Mouse (Mus musculus) kidney, adult 18-20 months (tissue): ENCODE data around the gene Rexo2.
A peak's percentile ranks its signal among the peaks of the same experiment; 100 is the strongest.
"Not testable (repeated sequence)": the region's sequence is repeated elsewhere in the genome, so short reads cannot be mapped to it uniquely, and the experiment has no call there.

Experiments used
- DNase-seq: peaks from one replicate; pipeline ENCODE4 v3.0.0; 2021

The Rexo2 gene

GRCm38 (mm10) chr9:48480411-48481213 is at the start of gene Rexo2:
Gene Rexo2 (minus strand): TSS chr9:48480623.
- DNase-seq, result peak; percentile 94

DNA sequence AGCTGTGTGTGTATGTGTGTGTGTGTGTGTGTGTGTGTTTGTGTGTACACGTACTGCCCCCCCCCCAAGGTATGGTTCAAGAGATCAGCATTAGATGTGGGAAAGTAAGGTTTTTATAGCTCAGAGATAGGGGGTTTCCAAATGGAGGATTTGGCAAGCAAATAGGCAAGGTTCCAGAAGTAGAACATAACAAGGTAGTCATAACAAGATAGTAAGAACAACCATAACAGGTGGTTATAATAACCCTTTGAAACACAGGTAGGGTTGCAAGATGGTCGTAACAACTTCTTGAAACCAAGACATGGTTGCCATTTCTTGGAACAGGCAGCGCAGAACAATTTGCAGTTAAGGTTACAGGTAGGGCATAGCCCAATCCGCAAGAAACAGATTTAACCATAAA is 46.1 kb upstream of the Rexo2 start:
- DNase-seq, result no peak

DNA sequence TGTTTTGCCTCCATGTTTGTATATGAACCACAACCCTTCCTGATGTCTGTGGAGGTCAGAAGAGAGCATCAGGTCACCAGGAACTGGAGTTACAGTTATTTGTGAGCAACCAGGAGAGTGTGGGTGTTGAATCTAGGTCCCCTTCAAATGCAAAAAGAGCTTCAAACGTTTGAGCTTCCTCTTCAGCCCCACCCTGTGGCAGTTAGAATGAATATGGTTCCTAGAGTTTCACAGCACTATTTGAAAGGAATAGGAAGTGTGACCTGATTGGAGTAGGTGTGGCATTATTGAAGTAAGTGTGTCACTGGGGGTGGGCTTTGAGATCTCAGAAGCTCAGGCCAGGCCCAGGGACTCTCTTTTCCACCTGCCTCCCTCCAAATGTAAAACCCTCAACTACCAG is 45.1 kb upstream of the Rexo2 start:
- DNase-seq, result no peak

GRCm38 (mm10) chr9:48520405-48520804 is 40.0 kb upstream of the Rexo2 start:
- not testable (repeated sequence) for DNase-seq

- DNase-seq, result no peak
These were observed 37.1 kb upstream of the Rexo2 start for GRCm38 (mm10) chr9:48517372-48518130.

DNA sequence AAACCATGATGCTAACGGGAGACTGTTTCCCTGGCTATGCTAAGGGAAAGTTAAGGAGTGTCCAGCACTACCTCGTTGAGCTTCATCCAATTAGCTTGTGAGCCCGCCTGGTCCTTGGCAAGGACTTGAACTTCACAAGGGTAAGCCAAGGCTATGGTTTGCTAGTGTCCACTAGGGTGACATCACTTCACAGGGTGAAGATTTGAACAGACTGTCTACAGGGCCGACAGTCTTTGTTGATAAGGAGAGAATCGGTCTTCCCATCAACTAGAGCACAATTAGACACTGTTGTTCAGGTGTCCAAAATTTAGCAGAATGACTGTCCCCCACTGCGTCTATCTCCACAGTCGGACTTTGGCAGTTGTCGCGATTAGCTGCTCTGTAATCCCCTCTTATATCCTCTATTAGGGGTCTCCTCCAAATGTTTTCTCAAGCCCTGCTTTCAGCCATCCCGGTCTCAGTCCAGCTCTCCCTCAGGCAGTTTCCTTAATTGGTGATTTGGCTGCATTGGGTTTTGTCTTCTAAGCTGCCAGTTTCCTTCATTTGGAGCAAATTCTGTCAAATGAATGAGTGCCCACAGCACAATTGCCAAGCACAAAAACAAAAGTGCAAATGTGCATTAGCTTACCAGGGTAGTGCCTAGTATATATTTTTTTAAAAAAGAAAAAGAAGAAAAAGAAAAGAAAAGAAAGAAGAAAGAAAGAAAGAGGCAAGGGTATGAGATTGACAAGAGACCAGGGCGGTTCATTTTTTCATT is 36.4 kb upstream of the Rexo2 start:
- no peak for DNase-seq

DNA sequence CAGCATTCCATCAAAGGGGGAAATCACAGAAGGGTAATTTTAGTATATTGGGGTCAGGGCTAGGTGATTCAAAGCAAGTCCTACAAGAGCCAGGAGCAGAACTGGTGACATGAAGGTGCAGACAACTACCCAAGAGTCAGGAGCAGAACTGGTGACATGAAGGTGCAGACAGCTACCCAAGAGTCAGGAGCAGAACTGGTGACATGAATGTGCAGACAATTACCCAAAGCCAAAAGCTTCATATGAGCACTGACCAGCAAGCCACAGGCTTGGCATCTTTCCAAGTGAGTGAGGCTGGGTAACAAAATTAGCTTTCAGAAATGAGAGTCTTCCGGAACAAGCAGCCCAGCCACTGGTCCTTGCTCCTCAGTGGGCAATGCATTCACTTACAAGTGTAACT is 34.9 kb upstream of the Rexo2 start:
- DNase-seq, result no peak

DNA sequence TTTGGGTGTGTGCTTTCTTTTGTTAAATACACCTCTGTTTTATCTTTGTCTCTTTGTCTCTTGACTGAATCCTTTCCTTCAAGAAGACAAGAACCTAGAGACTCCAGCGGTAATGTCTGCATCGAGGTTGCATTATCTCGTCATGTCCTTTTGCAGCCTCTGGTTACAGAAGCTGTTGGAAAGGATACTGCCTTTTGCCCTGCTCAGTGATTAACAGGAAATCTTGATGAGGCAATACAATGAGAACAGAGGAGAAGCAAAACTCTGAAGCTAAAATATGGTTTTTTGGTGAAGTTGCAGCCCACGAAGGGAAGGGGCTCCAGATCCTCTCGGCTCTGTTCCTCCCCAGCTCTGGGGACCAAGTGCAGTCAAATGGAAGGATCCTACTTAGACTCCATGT is 29.7 kb upstream of the Rexo2 start:
- no peak for DNase-seq

DNA sequence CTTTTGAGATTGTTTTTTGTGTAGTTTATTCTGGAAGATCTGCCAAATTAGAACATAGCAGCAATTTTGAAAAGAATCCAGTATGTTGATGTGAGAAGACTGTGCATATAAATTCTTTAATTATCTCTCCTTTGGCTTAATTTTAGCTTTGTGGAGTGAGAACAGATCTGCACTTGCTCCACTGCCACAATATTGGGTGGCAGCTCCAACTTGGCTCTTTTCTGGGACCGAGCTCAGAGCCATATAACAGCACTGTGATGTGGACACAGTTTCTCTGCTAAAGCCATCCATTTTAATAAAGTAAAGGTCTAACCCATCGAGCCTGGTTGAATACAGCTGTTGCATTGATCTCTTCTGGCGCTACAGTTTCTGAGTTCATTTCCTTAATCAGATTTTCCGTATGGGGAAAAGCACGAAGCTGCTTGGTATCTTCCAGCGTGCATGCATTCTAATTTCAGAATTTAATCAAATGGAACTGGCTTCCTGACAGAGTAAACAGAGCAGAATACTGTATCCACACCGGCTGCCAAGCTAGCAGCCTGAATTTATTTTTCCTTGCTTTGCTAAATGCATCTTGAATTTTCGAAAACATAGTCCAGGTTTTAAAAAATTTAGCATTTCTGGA is 24.4 kb upstream of the Rexo2 start:
- DNase-seq, result no peak

- DNase-seq, result no peak
These were observed 22.6 kb upstream of the Rexo2 start for GRCm38 (mm10) chr9:48503001-48503400.

DNA sequence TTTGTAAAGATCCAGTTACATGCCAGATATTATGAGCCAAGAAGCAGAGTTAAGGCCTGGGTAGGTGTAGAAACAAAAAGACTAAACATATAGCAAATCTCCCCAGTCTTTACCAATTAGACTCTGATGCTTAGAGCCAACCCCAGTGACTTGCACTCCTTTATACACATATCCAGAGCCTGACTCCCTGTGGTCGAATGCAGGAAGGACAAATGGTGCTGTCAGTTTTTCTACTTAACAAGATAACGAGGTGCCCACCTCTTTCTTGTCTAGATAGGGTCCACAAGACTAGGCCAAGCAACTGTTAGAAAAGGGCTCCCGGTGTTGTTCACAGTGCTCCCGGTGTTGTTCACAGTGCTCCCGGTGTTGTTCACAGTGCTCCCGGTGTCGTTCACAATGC is 20.8 kb upstream of the Rexo2 start:
- no peak for DNase-seq

- DNase-seq, result no peak
These were observed 15.1 kb upstream of the Rexo2 start for GRCm38 (mm10) chr9:48495548-48495932.

GRCm38 (mm10) chr9:48494817-48495547 is 14.6 kb upstream of the Rexo2 start, which contains the start of the genes Rbm7 and Gm5617:
Gene Rbm7 (minus strand): TSS chr9:48495299.
Gene Gm5617 (plus strand): TSS chr9:48495442.
- DNase-seq, result peak; percentile 95

- peak; percentile 10 for DNase-seq
These were observed 1.1 kb upstream of the Rexo2 start for GRCm38 (mm10) chr9:48481214-48482134.

GRCm38 (mm10) chr9:48479838-48480410 is 499 bp downstream of the Rexo2 start:
- DNase-seq, result peak; percentile 10

GRCm38 (mm10) chr9:48478808-48479207 is 1.6 kb downstream of the Rexo2 start:
- DNase-seq, result no peak

DNA sequence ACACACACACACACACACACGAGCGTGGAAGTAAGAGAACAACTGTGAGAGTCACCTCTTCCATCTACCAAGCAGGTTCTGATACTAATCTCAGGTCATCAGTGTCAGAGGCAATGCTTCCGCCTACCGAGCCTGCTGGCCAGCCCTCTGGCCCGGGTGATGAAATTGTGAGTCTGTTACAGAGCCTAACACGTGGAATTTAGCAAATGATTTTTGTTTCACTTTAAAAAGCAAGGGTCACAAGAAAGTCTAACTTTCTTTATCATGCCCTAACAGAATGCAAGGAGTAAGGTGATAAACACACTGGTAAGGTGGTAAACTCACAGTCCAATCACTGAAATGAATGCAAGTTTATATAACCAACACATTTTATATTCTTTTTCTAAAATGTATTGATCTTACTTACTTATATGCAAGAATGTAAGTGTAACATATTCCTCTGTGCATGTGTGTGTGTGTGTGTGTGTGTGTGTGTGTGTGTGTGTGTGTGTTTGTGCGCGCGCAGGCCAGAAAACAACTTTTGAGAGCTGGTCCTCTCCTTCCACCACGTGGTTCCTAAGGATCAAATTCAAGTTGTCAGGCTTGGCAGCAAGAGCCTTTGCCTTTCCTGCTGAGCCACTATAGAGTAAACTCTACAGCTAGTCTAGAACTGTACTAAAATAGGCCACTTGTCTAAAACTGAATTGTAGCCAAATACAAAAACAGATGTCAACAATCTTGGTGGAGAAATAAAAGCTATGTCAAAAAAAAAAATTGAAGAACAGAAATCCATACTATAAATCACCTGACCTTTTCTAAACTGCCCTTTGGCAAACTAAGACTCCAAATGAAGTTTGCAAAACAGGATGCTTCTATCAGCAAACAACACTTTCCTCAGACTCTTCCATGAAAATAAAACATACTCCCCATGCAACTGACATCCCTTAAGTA is 3.9 kb downstream of the Rexo2 start:
- DNase-seq, result no peak

GRCm38 (mm10) chr9:48474367-48474766 is 6.1 kb downstream of the Rexo2 start:
- DNase-seq, result no peak

DNA sequence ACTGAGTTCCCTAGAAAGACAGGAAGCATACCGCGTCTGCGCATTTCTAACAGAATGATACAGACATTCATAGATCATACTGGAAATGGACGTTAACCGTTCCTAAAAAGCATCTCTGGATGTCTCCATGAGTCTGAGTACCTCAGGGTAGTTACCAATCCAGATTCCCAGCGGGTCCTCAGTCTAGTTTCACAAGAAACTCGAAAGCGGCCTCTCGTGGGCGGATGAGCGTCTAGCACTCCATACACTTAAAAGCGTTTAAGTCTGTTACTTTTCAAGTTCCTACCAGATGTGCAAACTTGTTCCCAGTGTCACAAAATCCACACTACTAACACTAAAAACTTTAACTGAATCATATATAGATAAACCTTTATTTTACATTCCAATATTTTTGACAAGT is 7.3 kb downstream of the Rexo2 start:
- no peak for DNase-seq
